Mouse (Mus musculus): ENCODE results near the gene Tk2. TPM values are rescaled to one million over a fixed set of nuclear protein-coding genes. Genes with fewer than 3 reads are reported as not detected.

Tk2 gene
- polyA plus RNA-seq, 1 experiment from 2014 or later: 56.6 TPM

- no peak for ATAC-seq (ENCODE audit: low FRiP score, low TSS enrichment)
- WGBS: 96% methylated on average over 5 of the region's 5 CpGs
Observed at GRCm38 (mm10) chr8:104232919-104233318, 15.4 kb downstream of the Tk2 start.

DNA sequence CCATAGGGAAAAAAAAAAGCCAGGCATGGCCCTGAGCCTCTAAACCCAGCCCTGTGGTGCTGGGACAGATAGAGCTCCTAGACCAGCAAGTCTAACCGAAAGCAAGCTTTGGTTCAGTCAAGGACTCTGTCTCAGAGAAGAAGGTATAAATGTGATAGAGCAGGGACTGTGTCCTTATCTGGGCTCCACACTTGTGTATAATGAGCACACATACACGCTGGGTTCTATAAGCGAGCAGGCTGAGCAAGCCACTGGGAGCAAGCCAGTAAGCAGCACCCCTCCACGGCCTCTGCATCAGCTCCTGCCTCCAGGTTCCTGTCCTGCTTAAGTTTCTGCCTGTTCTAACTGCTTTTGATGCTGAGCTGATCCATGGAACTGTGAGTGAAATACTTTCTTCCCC, 16.3 kb downstream of the Tk2 start:
- ATAC-seq (ENCODE audit: low FRiP score, low TSS enrichment): no peak
- no peak for DNase-seq
- H3K4me1 ChIP-seq (ENCODE audit: control insufficient read depth, insufficient read depth, low read length): no peaks in the 10 kb centered on the region
- H3K27ac ChIP-seq (replicated peaks; ENCODE audit: low read depth, low read length): no peak overlapping the region
- H3K9me3 ChIP-seq (ENCODE audit: control insufficient read depth, low read length): no peaks in the 10 kb centered on the region
- H3K4me3 ChIP-seq (replicated peaks; ENCODE audit: low read depth, low read length): no peak overlapping the region
- 96% methylated on average over 4 of the region's 4 CpGs for WGBS
- H3K4me2 ChIP-seq (ENCODE audit: low read length): no peak overlapping the region
- no peak overlapping the region for H3K9ac ChIP-seq (replicated peaks; ENCODE audit: low read length)
- peaks cover 91% of the 10 kb centered on the region for H3K36me3 ChIP-seq (ENCODE audit: control insufficient read depth, insufficient read depth, low read length)
- no peaks in the 10 kb centered on the region for H3K27me3 ChIP-seq (ENCODE audit: control insufficient read depth, insufficient read depth, low read length)

More at GRCm38 (mm10) chr8:104232919-104233318, 15.4 kb downstream of the Tk2 start:
- Histone ChIP-seq H3K4me3 (replicated peaks; ENCODE audit: low read depth, low read length) (no peak overlapping the region), H3K36me3 (ENCODE audit: control insufficient read depth, insufficient read depth, low read length) (peaks cover 91% of the 10 kb centered on the region), H3K4me2 (ENCODE audit: low read length) (no peak overlapping the region), H3K9ac (replicated peaks; ENCODE audit: low read length) (no peak overlapping the region), H3K4me1 (ENCODE audit: control insufficient read depth, insufficient read depth, low read length) (no peaks in the 10 kb centered on the region), H3K9me3 (ENCODE audit: control insufficient read depth, low read length) (no peaks in the 10 kb centered on the region), H3K27ac (replicated peaks; ENCODE audit: low read depth, low read length) (no peak overlapping the region), H3K27me3 (ENCODE audit: control insufficient read depth, insufficient read depth, low read length) (no peaks in the 10 kb centered on the region)
- DNase-seq: no peak

- ATAC-seq (ENCODE audit: low FRiP score, low TSS enrichment): no peak
- no peaks in the 10 kb centered on the region for H3K9me3 ChIP-seq (ENCODE audit: control insufficient read depth, low read length)
- H3K27me3 ChIP-seq (ENCODE audit: control insufficient read depth, insufficient read depth, low read length): no peaks in the 10 kb centered on the region
- no peak for DNase-seq
- H3K4me1 ChIP-seq (ENCODE audit: control insufficient read depth, insufficient read depth, low read length): no peaks in the 10 kb centered on the region
- WGBS: 95% methylated on average over 9 of the region's 9 CpGs
- H3K9ac ChIP-seq (replicated peaks; ENCODE audit: low read length): no peak overlapping the region
- H3K4me3 ChIP-seq (replicated peaks; ENCODE audit: low read depth, low read length): no peak overlapping the region
- peaks cover 87% of the 10 kb centered on the region for H3K36me3 ChIP-seq (ENCODE audit: control insufficient read depth, insufficient read depth, low read length)
- H3K27ac ChIP-seq (replicated peaks; ENCODE audit: low read depth, low read length): no peak overlapping the region
- H3K4me2 ChIP-seq (ENCODE audit: low read length): no peak overlapping the region
Observed at GRCm38 (mm10) chr8:104230377-104230776, 18.0 kb downstream of the Tk2 start.

DNA sequence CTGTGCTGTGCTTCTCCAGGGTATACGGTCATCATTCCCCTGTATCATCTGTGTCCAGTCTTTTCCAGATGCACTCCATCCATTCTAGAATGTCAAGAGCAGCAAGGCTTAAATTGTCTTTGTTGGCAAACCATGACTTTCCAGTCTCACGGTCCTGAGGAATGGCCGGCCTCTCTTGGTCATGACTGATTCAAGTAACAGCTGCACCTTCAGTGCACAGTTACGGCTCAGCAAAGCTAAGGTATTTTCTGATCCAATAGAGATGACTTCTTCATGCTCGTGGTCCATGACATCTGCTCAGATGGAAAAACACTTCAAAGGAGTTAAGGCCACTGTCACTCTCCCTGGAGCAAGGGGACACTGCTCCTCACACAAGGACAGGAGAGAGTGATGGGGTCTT, 21.3 kb downstream of the Tk2 start:
- ATAC-seq (ENCODE audit: low FRiP score, low TSS enrichment) (no peak), DNase-seq (no peak)
- Histone ChIP-seq H3K9ac (replicated peaks; ENCODE audit: low read length) (no peak overlapping the region), H3K4me3 (replicated peaks; ENCODE audit: low read depth, low read length) (no peak overlapping the region), H3K9me3 (ENCODE audit: control insufficient read depth, low read length) (0 out of 2 replicates have a peak, but pooled peaks cover 7% of the 10 kb centered on the region), H3K36me3 (ENCODE audit: control insufficient read depth, insufficient read depth, low read length) (peaks cover 75% of the 10 kb centered on the region), H3K27ac (replicated peaks; ENCODE audit: low read depth, low read length) (no peak overlapping the region), H3K27me3 (ENCODE audit: control insufficient read depth, insufficient read depth, low read length) (no peaks in the 10 kb centered on the region), H3K4me2 (ENCODE audit: low read length) (no peak overlapping the region), H3K4me1 (ENCODE audit: control insufficient read depth, insufficient read depth, low read length) (no peaks in the 10 kb centered on the region)
- WGBS: 89% methylated on average over 5 of the region's 5 CpGs

GRCm38 (mm10) chr8:104219806-104220205, 28.6 kb downstream of the Tk2 start:
- ATAC-seq (ENCODE audit: low FRiP score, low TSS enrichment) (peak; percentile 59; the same call in 1 of the 2 replicates), DNase-seq (peak; percentile 87)
- Histone ChIP-seq H3K4me2 (ENCODE audit: low read length) (no peak overlapping the region), H3K36me3 (ENCODE audit: control insufficient read depth, insufficient read depth, low read length) (peaks cover 12% of the 10 kb centered on the region), H3K4me3 (replicated peaks; ENCODE audit: low read depth, low read length) (no peak overlapping the region), H3K9me3 (ENCODE audit: control insufficient read depth, low read length) (0 out of 2 replicates have a peak, but pooled peaks cover 7% of the 10 kb centered on the region), H3K4me1 (ENCODE audit: control insufficient read depth, insufficient read depth, low read length) (no peaks in the 10 kb centered on the region), H3K27ac (replicated peaks; ENCODE audit: low read depth, low read length) (no peak overlapping the region), H3K27me3 (ENCODE audit: control insufficient read depth, insufficient read depth, low read length) (no peaks in the 10 kb centered on the region), H3K9ac (replicated peaks; ENCODE audit: low read length) (no peak overlapping the region)
- WGBS: 40% methylated on average over 5 of the region's 5 CpGs

DNA sequence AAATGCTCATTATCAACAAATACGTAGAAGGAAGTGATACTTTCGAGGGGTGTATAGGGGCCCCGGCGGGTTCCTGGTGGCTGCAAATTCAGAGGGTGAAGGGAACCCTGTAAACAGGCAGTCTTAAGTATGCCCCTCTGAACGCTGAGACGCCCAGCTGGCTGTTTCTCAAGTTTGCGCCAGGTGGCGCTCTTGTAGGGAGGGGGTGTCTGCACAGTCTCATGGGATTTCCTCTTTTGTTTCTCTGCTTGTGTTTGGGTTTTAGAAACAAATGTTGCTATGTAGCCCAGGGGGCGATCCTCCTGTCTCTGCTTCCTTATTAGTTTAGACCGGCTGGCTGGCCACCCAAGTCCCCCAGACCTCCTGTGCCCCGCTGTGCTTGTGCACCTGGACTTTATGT, 29.3 kb downstream of the Tk2 start:
- no peaks in the 10 kb centered on the region for H3K27me3 ChIP-seq (ENCODE audit: control insufficient read depth, insufficient read depth, low read length)
- no peak overlapping the region for H3K4me2 ChIP-seq (ENCODE audit: low read length)
- no peak for ATAC-seq (ENCODE audit: low FRiP score, low TSS enrichment)
- H3K36me3 ChIP-seq (ENCODE audit: control insufficient read depth, insufficient read depth, low read length): peaks cover 6% of the 10 kb centered on the region
- WGBS: 26% methylated on average over 11 of the region's 11 CpGs
- H3K9me3 ChIP-seq (ENCODE audit: control insufficient read depth, low read length): 0 out of 2 replicates have a peak, but pooled peaks cover under 1% of the 10 kb centered on the region
- H3K4me1 ChIP-seq (ENCODE audit: control insufficient read depth, insufficient read depth, low read length): no peaks in the 10 kb centered on the region
- H3K9ac ChIP-seq (replicated peaks; ENCODE audit: low read length): no peak overlapping the region
- H3K27ac ChIP-seq (replicated peaks; ENCODE audit: low read depth, low read length): no peak overlapping the region
- peak; percentile 58 for DNase-seq
- H3K4me3 ChIP-seq (replicated peaks; ENCODE audit: low read depth, low read length): no peak overlapping the region

DNA sequence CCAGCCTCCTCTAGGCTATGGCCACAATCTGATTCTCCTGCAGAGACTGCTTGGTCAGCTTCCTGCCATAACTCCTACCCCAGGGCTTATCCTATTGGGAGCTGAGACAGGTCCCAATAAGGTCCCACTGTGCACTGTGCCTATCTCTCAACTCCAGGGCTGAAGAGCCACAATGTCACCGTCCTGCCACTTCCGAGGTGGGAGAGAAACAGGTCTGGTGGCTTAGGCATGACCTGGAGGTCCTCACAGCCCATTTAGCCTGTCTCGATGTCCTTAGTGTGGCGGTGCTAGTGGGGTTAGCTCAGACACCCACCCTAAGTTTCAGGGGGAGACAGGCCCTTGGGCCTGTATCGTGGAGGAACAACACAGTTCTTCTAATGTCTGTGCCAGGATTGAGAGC, 30.8 kb downstream of the Tk2 start:
- 89% methylated on average over 5 of the region's 5 CpGs for WGBS
- ATAC-seq (ENCODE audit: low FRiP score, low TSS enrichment) (no peak), DNase-seq (no peak)
- H3K27me3 ChIP-seq (ENCODE audit: control insufficient read depth, insufficient read depth, low read length): no peaks in the 10 kb centered on the region
- no peak overlapping the region for H3K27ac ChIP-seq (replicated peaks; ENCODE audit: low read depth, low read length)
- no peak overlapping the region for H3K4me3 ChIP-seq (replicated peaks; ENCODE audit: low read depth, low read length)
- H3K9me3 ChIP-seq (ENCODE audit: control insufficient read depth, low read length): no peaks in the 10 kb centered on the region
- no peak overlapping the region for H3K9ac ChIP-seq (replicated peaks; ENCODE audit: low read length)
- no peaks in the 10 kb centered on the region for H3K36me3 ChIP-seq (ENCODE audit: control insufficient read depth, insufficient read depth, low read length)
- no peak overlapping the region for H3K4me2 ChIP-seq (ENCODE audit: low read length)
- H3K4me1 ChIP-seq (ENCODE audit: control insufficient read depth, insufficient read depth, low read length): no peaks in the 10 kb centered on the region; the same call in 1 of the 2 replicates

DNA sequence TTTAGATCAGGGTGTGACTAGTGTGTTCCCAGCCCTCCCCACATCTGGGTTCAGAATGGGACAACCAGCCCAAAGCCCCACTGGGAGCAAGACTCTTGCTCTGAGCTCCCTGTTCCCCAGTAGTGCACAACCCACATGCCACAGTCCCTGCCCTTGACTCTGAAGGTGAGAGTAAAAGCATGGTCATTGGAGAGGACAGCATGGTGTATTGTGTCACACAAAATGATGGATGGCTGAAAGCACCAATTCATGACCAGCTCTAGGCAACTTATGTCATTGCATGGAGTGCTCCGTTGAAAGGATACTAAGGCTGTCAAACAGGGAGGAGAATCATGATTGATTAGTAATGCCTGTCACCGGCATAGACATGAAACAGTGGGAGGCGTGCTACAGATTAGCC, 43.1 kb downstream of the Tk2 start:
- Histone ChIP-seq H3K4me1 (ENCODE audit: control insufficient read depth, insufficient read depth, low read length) (no peaks in the 10 kb centered on the region), H3K4me2 (ENCODE audit: low read length) (no peak overlapping the region), H3K4me3 (replicated peaks; ENCODE audit: low read depth, low read length) (no peak overlapping the region), H3K27ac (replicated peaks; ENCODE audit: low read depth, low read length) (no peak overlapping the region), H3K36me3 (ENCODE audit: control insufficient read depth, insufficient read depth, low read length) (no peaks in the 10 kb centered on the region), H3K9ac (replicated peaks; ENCODE audit: low read length) (no peak overlapping the region), H3K9me3 (ENCODE audit: control insufficient read depth, low read length) (no peaks in the 10 kb centered on the region), H3K27me3 (ENCODE audit: control insufficient read depth, insufficient read depth, low read length) (no peaks in the 10 kb centered on the region)
- no peak for ATAC-seq (ENCODE audit: low FRiP score, low TSS enrichment)
- 38% methylated on average over 3 of the region's 3 CpGs for WGBS
- no peak for DNase-seq

- H3K27me3 ChIP-seq (ENCODE audit: control insufficient read depth, insufficient read depth, low read length): no peaks in the 10 kb centered on the region
- DNase-seq: no peak
- no peaks in the 10 kb centered on the region for H3K4me1 ChIP-seq (ENCODE audit: control insufficient read depth, insufficient read depth, low read length)
- H3K27ac ChIP-seq (replicated peaks; ENCODE audit: low read depth, low read length): no peak overlapping the region
- WGBS: 93% methylated on average over 4 of the region's 4 CpGs
- H3K36me3 ChIP-seq (ENCODE audit: control insufficient read depth, insufficient read depth, low read length): no peaks in the 10 kb centered on the region
- H3K9me3 ChIP-seq (ENCODE audit: control insufficient read depth, low read length): no peaks in the 10 kb centered on the region
- H3K4me3 ChIP-seq (replicated peaks; ENCODE audit: low read depth, low read length): no peak overlapping the region
- no peak for ATAC-seq (ENCODE audit: low FRiP score, low TSS enrichment)
- H3K4me2 ChIP-seq (ENCODE audit: low read length): no peak overlapping the region
- no peak overlapping the region for H3K9ac ChIP-seq (replicated peaks; ENCODE audit: low read length)
Observed at GRCm38 (mm10) chr8:104202320-104202719, 46.0 kb downstream of the Tk2 start.

Data from midbrain, embryonic 14.5 days (tissue).